Mouse (Mus musculus) splenic B cell, adult 2 months (primary cell): ENCODE data around the gene Sned1.
"Not testable (repeated sequence)": the region's sequence is repeated elsewhere in the genome, so short reads cannot be mapped to it uniquely, and the experiment has no call there.

Experiments used
- DNase-seq: peaks from one replicate; pipeline ENCODE4 v3.0.0-alpha.2; 2011; ENCODE audit warnings: low read depth, low spot score
- H3K27me3 ChIP-seq: 2 replicates; pipeline ENCODE4 v1.6.1; 2012; ENCODE audit warnings: mild to moderate bottlenecking, low read length, moderate library complexity, mixed read lengths; ENCODE audit not compliant: control insufficient read depth, poor library complexity, insufficient read depth, severe bottlenecking
- H3K36me3 ChIP-seq: 2 replicates; pipeline ENCODE4 v1.6.1; 2012; ENCODE audit warnings: mild to moderate bottlenecking, low read length, moderate library complexity, mixed read lengths; ENCODE audit not compliant: control insufficient read depth, poor library complexity, insufficient read depth, severe bottlenecking

Gene Sned1

DNA sequence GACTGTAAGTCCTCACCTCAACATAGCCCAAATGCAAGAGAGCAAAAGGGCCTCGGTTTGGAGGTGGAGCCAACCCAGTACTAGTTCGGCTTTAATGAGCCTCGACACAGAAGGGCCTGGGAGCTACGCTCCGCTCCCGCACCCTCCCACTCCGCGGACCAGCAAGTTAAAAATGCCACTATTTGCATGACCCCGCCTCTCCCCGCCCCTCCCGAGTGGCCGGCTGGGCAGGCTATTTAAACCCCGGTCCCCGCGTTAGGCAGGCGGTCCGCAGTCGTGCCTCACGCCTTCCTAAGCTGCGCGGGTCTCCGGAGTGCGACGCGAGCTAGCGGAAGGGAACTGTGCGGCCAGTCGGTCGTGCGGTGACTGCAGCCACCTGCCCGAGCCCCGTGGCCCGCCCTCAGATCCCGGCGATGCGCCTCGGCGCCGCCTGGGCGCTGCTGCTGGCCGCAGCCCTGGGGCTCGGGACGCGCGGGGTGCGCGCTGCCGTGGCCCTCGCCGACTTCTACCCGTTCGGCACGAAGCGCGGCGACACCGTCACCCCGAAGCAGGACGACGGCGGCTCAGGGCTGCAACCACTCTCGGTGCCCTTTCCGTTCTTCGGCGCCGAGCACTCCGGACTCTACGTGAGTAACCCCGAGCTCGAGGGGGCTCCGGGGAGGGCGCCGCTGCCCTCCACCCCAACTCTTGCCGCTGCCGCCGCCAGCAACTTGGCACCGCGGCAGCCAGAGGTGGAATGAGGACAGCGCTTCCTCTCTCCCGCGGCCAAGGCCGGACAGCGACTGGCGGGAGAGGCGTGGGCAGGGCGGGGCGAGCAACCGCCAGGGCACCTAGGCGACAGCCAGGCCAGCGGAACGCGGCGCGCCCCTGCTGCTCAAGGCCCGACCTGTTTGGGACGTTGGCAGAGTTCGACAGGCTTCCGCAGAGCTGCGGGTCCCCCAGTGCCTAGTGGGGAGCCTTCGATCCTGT, at the start of gene Sned1:
Sned1 (plus strand) TSS at position 266 of the 969 bp plus-strand sequence.
- DNase-seq: peak; percentile 45
- Histone ChIP-seq H3K36me3 (no peaks in the 10 kb centered on the region), H3K27me3 (no peaks in the 10 kb centered on the region; the same call in 1 of the 2 replicates)

GRCm38 (mm10) chr1:93190726-93191305, 44.8 kb upstream of the Sned1 start:
- DNase-seq: no peak
- no peaks in the 10 kb centered on the region for H3K27me3 ChIP-seq

DNA sequence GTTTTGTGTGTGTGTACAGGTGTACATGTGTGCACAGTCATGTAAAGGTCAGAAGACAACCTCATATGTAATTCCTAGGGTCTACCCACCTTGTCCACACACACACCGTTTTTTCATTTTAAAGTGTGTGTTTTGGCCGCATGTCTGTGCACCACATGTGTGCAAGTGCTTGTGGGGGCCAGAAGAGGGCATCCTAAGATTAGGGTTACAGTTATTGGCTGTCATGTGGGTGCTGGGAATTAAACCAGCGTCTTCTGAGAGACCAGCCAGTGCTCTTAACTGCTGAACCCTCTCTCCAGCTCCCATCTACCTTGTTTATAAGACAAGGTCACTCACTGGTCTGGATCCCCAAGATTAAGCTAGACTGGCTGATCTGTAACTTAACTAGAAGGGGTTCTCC, 40.7 kb upstream of the Sned1 start:
- H3K27me3 ChIP-seq: no peaks in the 10 kb centered on the region
- no peaks in the 10 kb centered on the region for H3K36me3 ChIP-seq
- DNase-seq: no peak

More at GRCm38 (mm10) chr1:93190726-93191305, 44.8 kb upstream of the Sned1 start:
- no peaks in the 10 kb centered on the region for H3K36me3 ChIP-seq

DNA sequence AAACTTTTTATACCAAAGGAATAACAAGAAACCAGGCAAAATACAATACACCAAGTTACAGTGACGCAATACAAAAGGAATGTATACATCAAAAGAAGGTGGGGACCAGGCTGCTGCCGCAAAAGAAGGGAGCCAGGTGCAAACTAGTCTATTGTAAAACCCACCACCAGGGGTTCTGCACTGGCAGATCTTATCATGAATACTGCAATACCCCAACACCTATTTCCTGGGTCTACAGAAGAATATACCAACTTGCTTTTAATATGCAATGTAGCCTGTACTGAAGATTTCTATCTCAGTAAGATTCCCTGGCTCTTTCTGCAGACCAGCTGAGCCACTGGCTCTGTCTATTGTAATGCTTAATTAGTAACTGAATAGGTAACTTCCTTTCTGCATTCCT, 38.2 kb upstream of the Sned1 start:
- H3K27me3 ChIP-seq, H3K36me3 ChIP-seq, DNase-seq: not testable (repeated sequence)

- no peak for DNase-seq
- no peaks in the 10 kb centered on the region for H3K36me3 ChIP-seq
- H3K27me3 ChIP-seq: no peaks in the 10 kb centered on the region
These were observed 37.7 kb upstream of the Sned1 start for GRCm38 (mm10) chr1:93197916-93198315.

DNA sequence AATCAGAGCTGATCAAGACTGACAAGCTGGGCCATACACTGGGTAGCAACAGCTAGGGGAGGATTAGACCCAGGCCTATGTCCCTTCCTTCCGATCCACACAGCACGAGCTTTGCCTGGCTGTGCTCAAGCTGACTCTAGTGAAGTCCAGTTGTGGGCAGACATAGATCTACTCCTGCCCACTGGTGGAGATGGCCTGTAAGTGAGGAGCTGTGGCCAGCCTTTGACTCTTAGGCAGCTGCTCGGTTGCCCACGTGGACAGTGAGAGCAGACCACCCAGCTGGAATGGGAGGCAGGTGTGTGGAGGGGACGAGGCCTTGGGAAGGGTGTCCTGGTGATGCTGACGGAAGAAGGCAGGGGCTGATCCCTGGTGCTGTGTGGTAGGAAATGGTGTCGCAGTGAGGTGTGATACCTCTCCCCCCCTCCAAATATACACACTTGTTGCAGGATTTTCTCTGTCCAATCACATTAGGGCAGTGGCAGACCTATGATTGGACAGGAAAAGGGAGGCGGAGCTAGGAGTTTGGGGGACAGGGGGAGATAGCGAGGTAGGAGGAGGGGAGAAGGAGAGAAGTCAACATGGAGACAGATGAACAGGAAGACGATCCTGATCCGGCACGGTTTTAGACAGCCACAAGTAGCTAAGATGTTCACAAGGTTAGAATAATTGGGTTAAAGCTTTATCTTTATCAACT, 29.2 kb upstream of the Sned1 start:
- no peak for DNase-seq
- Histone ChIP-seq H3K27me3 (no peaks in the 10 kb centered on the region), H3K36me3 (no peaks in the 10 kb centered on the region)

- Histone ChIP-seq H3K36me3 (no peaks in the 10 kb centered on the region), H3K27me3 (no peaks in the 10 kb centered on the region)
- no peak for DNase-seq
These were observed 28.0 kb upstream of the Sned1 start for GRCm38 (mm10) chr1:93207536-93208064.

DNA sequence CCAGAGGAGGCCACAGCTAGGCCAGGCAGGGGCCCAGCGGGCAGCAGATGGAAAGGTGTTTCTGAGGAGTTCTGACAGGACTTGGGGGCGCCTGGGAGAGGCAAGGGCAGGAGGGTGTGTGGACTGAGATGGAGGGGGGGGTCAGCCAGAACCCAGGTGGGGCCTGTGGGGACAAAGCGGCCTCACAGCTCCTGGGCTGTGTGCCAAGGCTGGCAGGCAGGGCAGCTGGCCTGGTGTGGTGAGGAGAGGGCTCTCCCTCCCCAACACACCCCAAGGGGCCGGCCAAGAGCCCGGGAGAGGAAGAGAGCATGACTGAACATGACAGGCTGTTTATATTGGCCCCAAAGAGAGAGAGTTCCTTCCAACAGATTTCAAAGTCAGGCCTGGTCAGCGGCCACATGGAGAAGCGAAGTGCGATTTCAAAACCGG, 25.4 kb upstream of the Sned1 start:
- DNase-seq: no peak
- no peaks in the 10 kb centered on the region for H3K27me3 ChIP-seq

GRCm38 (mm10) chr1:93211019-93211418, 24.6 kb upstream of the Sned1 start:
- no peak for DNase-seq
- no peaks in the 10 kb centered on the region for H3K27me3 ChIP-seq
- no peaks in the 10 kb centered on the region for H3K36me3 ChIP-seq

More for the DNA sequence above, 25.4 kb upstream of the Sned1 start:
- no peaks in the 10 kb centered on the region for H3K36me3 ChIP-seq

DNA sequence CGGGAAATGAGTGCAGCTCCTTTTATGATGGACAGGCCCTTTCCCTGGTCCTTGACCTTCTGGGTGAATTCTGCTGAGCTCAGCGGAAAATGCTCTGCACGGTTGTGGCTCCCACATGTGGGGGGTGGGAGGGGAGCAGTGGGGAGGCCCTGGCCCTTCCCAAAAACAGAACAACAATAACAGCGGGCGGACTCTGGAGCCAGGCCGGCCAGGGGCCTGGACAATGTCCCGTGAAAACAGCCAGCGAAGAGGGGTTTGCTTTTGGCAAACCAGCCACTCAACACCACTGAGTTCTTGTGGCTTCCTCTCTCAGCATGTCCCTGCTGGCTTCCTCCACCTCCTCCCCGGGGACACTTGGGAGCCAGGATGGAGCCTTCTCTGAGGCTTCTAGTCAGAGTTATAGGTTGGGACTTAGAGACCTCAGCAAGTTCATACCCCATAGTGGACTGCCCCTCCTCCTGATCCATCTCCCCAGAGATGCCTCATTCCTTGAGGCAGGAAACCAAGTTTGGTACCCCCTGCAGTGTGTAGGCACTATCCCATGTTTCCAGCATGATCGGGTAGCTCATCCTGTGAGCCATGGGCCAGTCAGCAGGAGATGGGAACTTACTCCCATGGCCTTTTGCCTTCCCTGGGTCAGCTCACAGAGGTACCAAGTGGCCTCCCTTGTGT, 24.0 kb upstream of the Sned1 start:
- Histone ChIP-seq H3K27me3 (no peaks in the 10 kb centered on the region), H3K36me3 (no peaks in the 10 kb centered on the region)
- no peak for DNase-seq

GRCm38 (mm10) chr1:93212441-93212840, 23.2 kb upstream of the Sned1 start:
- DNase-seq: no peak
- H3K27me3 ChIP-seq: no peaks in the 10 kb centered on the region
- no peaks in the 10 kb centered on the region for H3K36me3 ChIP-seq

DNA sequence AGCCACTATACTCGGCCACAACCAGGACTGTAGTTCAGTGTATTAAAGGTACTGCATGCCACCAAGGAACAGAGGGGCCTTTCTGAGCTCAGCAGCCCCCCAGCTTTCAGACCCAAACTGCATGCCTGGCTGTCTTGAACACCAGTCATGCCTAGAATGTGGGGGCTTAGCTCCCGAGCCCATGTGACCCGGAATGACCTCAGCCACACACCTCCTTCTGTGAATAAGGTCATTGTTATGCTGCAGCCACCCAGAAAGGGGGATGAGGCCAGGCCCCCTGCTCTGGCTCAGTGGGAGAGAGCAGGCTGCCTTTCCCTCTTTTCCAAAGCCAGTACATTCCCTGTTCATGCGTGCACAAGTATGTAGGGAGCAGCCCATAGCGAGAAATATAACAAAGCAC, 21.0 kb upstream of the Sned1 start:
- Histone ChIP-seq H3K27me3 (no peaks in the 10 kb centered on the region), H3K36me3 (no peaks in the 10 kb centered on the region)
- DNase-seq: no peak

DNA sequence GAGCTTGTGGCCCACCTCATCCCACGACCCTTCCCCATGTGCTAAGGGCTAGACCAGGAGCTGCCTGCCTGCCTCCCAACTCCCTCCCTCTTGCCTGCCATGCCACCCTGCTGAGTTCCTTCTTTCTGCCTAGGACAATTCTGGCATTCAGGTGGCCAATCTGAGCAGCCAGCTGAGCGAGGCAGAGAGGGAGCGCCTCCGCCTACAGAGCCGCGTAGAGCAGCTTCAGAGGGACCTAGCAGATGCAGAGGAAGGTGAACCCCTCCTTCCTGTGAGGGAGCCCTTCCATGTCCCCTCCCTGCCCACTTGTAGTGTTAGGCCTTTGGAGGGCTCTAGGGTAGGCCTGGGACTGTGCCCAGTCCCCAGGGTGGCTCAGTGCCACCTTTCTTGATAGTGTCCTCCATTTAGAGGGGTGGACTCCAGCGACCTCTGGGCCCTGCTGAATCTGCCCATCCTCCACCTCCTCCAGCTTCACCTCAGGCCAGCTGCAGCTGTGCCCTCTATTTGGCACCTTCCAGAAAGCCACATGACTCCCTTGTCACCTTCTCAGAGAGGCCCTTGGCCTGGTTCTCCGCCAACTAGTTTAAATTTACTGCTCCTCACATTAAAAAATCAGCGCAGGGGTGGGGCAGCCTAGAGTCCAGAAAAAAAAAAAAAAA, 18.7 kb upstream of the Sned1 start:
- Histone ChIP-seq H3K36me3 (no peaks in the 10 kb centered on the region), H3K27me3 (no peaks in the 10 kb centered on the region)
- DNase-seq: no peak

- no peaks in the 10 kb centered on the region for H3K36me3 ChIP-seq
- H3K27me3 ChIP-seq: no peaks in the 10 kb centered on the region
- DNase-seq: no peak
These were observed 18.1 kb upstream of the Sned1 start for GRCm38 (mm10) chr1:93217530-93217929.
